Mouse (Mus musculus): Measurements from ENCODE around the gene Zfyve28.

GRCm38 (mm10) chr5:34186391-34186790 lies 101.9 kb downstream of the Zfyve28 start:
- TF ChIP-seq CTCF (IDR thresholded peaks at IDR 0.05; ENCODE audit: insufficient read depth, low read length), result no peak
- 0 out of 2 replicates have a peak, but pooled peaks have one; percentile 3 for TF ChIP-seq POLR2A (IDR thresholded peaks at IDR 0.05; ENCODE audit: borderline replicate concordance, extremely low read depth, low read depth, low read length)

Data from lung, adult 2 months (tissue).